Mouse (Mus musculus) MEL (cell line): ENCODE results near the gene Galntl6.

Source experiments
- CTCF ChIP-seq, 3 experiments: IDR thresholded peaks in 2 of 3; conservative IDR thresholded peaks in 1 of 3; 2 replicates each; pipeline ENCODE4 v1.5.1; 2011 to 2012; ENCODE audit warnings: low read length in 3 of 3, low read depth in 2 of 3, mild to moderate bottlenecking in 2 of 3, improper control_type of control experiment in 1 of 3, inconsistent platforms in 1 of 3, mixed read lengths in 1 of 3, moderate library complexity in 1 of 3; ENCODE audit not compliant: control insufficient read depth in 1 of 3, insufficient read depth in 1 of 3, poor library complexity in 1 of 3, severe bottlenecking in 1 of 3
- EP300 ChIP-seq, 2 experiments: IDR thresholded peaks; 2 replicates each; pipeline ENCODE4 v1.6.1; 2011; ENCODE audit warnings: improper control_type of control experiment in 2 of 2, low read length in 2 of 2, low read depth in 1 of 2, mild to moderate bottlenecking in 1 of 2
- GABPA ChIP-seq: IDR thresholded peaks from 2 replicates; pipeline ENCODE4 v1.6.1; 2012; ENCODE audit warnings: low read depth, mild to moderate bottlenecking, inconsistent platforms, low read length, improper control_type of control experiment, moderate library complexity
- GATA1 ChIP-seq: IDR thresholded peaks from 2 replicates; pipeline ENCODE4 v1.6.1; 2011; ENCODE audit warnings: low read depth, low read length, improper control_type of control experiment
- NRF1 ChIP-seq: IDR thresholded peaks from 2 replicates; pipeline ENCODE4 v1.6.1; 2014; ENCODE audit warnings: low read depth, mild to moderate bottlenecking, inconsistent platforms, low read length, improper control_type of control experiment, moderate library complexity; ENCODE audit not compliant: poor library complexity, insufficient read depth, severe bottlenecking
- POLR2A ChIP-seq, 2 experiments: IDR thresholded peaks; 2 replicates each; pipeline ENCODE4 v1.6.1; 2011 to 2012; ENCODE audit warnings: low read length in 2 of 2, mild to moderate bottlenecking in 2 of 2, control low read depth in 1 of 2, improper control_type of control experiment in 1 of 2, low read depth in 1 of 2, moderate library complexity in 1 of 2; ENCODE audit not compliant: control insufficient read depth in 1 of 2, insufficient read depth in 1 of 2, poor library complexity in 1 of 2
- POLR2AphosphoS2 ChIP-seq: IDR thresholded peaks from 2 replicates; pipeline ENCODE4 v1.6.1; 2011; ENCODE audit warnings: low read length, improper control_type of control experiment
- TCF12 ChIP-seq: IDR thresholded peaks from 2 replicates; pipeline ENCODE4 v1.6.1; 2014; ENCODE audit warnings: low read depth, mild to moderate bottlenecking, inconsistent platforms, low read length, improper control_type of control experiment, moderate library complexity
- USF1 ChIP-seq: IDR thresholded peaks from 2 replicates; pipeline ENCODE4 v1.6.1; 2014; ENCODE audit warnings: low read depth, mild to moderate bottlenecking, inconsistent platforms, low read length, improper control_type of control experiment, moderate library complexity
- USF2 ChIP-seq, 2 experiments: IDR thresholded peaks; 2 replicates each; pipeline ENCODE4 v1.6.1; 2011 to 2012; ENCODE audit warnings: improper control_type of control experiment in 2 of 2, low read length in 2 of 2, borderline replicate concordance in 1 of 2, inconsistent platforms in 1 of 2, low read depth in 1 of 2, mild to moderate bottlenecking in 1 of 2; ENCODE audit not compliant: insufficient read depth in 1 of 2
- ZNF384 ChIP-seq: IDR thresholded peaks from 2 replicates; pipeline ENCODE4 v1.6.1; 2012; ENCODE audit warnings: low read depth, mild to moderate bottlenecking, inconsistent platforms, low read length, improper control_type of control experiment

- no peak for TF ChIP-seq NRF1
- TF ChIP-seq CTCF (IDR thresholded peaks at IDR 0.05 in 2 of 3, conservative IDR thresholded peaks at IDR 0.05 in 1 of 3; ENCODE audit: control insufficient read depth in 1 of 3, insufficient read depth in 1 of 3, low read depth in 2 of 3, low read length in 3 of 3, poor library complexity in 1 of 3, severe bottlenecking in 1 of 3), result no peak
- no peak for TF ChIP-seq ZNF384
- TF ChIP-seq POLR2AphosphoS2, result no peak
- TF ChIP-seq TCF12, result no peak
- TF ChIP-seq POLR2A (IDR thresholded peaks at IDR 0.05; ENCODE audit: control insufficient read depth in 1 of 2, insufficient read depth in 1 of 2, low read depth in 1 of 2, low read length in 2 of 2, poor library complexity in 1 of 2), result no peak
- no peak for TF ChIP-seq GABPA
- no peak for TF ChIP-seq USF2 (IDR thresholded peaks at IDR 0.05; ENCODE audit: borderline replicate concordance in 1 of 2, insufficient read depth in 1 of 2, low read depth in 1 of 2, low read length in 2 of 2)
- TF ChIP-seq GATA1, result no peak
- TF ChIP-seq EP300 (IDR thresholded peaks at IDR 0.05; ENCODE audit: low read depth in 1 of 2, low read length in 2 of 2), result no peak
- TF ChIP-seq USF1, result no peak
These were observed 1171.1 kb downstream of the Galntl6 start for GRCm38 (mm10) chr8:57741309-57741708.
